Mouse (Mus musculus) kidney, adult 18-20 months (tissue): ENCODE results near the gene Fnbp1l.

ENCODE experiments used
- DNase-seq: peaks from one replicate; pipeline ENCODE4 v3.0.0; 2021

Fnbp1l gene

GRCm38 (mm10) chr3:122603229-122603628, 16.3 kb downstream of the Fnbp1l start:
- DNase-seq: no peak

GRCm38 (mm10) chr3:122602370-122602769, 17.1 kb downstream of the Fnbp1l start:
- no peak for DNase-seq

GRCm38 (mm10) chr3:122599291-122599690, 20.2 kb downstream of the Fnbp1l start:
- no peak for DNase-seq

GRCm38 (mm10) chr3:122590804-122591203, 28.7 kb downstream of the Fnbp1l start:
- DNase-seq: no peak

DNA sequence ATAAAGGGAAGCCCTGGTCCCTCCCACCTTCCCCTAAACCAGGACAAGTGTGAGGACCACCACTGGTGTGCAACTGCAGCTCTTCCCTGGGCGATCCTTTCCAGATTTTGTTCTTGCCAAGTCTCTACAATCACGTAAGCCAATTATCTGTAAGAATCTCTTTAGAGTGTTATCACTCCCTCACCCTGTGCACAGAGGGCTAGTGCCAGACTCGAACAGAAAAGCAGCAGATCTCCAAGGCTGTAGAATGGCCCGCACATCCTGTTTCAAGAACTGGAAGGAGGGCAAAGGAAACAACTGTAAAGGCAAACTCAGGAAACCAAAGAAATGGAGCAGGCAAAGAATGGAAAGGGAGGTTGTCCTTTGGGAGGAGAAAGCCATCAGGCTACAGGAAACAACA, 29.2 kb downstream of the Fnbp1l start:
- DNase-seq: no peak

DNA sequence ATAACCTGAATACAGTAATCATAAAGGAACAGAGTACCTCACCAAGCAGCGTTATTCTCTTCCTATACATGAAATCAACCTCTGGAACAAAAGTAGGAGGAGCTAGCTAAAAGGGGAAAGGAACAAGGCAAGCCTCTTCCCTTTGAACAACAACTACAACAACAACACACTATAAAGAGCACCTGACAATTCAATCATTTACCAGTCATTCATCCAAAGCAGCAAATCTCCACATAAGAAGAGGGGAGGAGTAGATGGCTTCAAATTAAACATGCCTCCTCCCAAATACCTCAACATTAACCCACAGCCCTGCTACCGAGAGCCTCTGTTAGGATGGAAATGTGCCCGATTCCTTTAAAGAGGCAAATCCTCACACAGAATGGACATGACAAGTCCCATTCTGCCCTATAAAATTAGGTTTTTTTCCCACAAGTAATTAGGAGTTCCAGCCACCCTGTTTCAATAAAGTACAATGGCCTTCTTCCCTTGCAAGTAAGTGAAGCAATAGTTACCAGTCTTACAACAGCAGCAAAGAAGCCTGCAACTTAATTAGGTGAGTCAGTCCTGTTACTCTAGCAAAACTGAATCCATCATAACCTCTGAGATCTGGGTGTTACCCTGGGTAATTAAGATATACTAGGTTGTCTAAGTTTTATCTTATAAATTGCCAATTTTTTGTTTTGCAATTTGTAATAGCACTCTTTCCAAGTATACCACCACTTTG, 32.4 kb downstream of the Fnbp1l start:
- no peak for DNase-seq

DNA sequence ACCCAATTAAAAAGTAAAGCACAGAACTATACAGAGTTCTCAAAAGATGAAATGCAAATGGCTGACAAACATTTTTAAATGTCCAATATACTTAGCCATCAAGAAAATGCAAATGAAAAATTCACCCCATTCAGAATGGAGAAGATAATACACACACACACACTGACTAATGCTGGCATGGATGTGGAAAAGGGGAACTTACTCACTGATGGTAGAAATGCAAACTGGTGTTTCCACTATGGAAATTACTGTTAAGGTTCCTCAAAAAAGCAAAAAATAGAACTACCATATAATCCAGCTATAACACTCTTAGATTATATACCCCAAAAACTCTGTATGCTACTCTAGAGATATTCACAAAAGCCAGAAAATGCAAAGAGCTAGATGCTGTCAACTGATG, 42.2 kb downstream of the Fnbp1l start:
- no peak for DNase-seq

GRCm38 (mm10) chr3:122574921-122575320, 44.6 kb downstream of the Fnbp1l start:
- no peak for DNase-seq

- no peak for DNase-seq
Observed at GRCm38 (mm10) chr3:122573426-122574286, 45.9 kb downstream of the Fnbp1l start.

DNA sequence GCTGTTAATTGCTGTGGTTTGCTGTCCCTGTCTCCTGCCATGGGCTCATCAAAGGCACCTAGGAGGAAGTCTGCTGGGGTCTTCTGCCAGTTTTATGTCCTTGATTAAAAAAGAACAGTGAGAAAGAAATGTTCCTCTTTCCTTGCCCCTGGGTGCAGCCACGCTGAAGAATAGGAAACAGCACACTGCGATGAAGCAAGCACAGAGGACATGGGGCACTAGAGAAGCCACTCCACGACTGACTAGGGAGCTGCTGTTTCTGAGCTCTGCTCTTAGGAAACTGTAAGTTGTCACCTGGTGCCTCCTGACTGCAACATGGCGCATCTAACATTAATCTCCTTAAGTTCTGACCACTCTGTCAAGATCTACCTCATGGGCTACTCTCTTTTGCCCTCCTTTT, 53.0 kb downstream of the Fnbp1l start:
- no peak for DNase-seq

- DNase-seq: no peak
Observed at GRCm38 (mm10) chr3:122566112-122566511, 53.4 kb downstream of the Fnbp1l start.

GRCm38 (mm10) chr3:122565285-122565684, 54.2 kb downstream of the Fnbp1l start:
- DNase-seq: no peak

- no peak for DNase-seq
Observed at GRCm38 (mm10) chr3:122557766-122558165, 61.7 kb downstream of the Fnbp1l start.

- DNase-seq: no peak
Observed at GRCm38 (mm10) chr3:122551174-122551573, 68.3 kb downstream of the Fnbp1l start.

DNA sequence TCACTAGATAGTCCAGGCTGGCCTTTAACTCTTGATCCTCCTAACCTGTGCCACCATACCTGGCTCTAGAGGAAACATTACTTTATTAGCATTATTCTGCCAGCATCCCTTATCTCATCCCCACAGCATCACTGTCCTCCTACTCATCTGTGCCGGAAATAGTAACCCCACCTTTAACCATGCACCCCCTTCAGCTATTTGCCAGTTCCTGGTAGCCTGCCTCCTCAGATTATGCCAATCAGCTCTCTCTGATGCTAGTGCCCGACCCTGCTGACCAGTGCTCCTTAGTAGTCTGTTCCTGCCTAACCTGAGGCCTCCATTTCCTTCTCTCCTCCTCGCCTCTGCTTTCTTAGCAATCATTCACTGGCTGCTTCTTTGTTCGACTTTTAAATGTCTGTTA, 72.0 kb downstream of the Fnbp1l start:
- DNase-seq: no peak

GRCm38 (mm10) chr3:122545346-122545745, 74.2 kb downstream of the Fnbp1l start:
- DNase-seq: no peak

DNA sequence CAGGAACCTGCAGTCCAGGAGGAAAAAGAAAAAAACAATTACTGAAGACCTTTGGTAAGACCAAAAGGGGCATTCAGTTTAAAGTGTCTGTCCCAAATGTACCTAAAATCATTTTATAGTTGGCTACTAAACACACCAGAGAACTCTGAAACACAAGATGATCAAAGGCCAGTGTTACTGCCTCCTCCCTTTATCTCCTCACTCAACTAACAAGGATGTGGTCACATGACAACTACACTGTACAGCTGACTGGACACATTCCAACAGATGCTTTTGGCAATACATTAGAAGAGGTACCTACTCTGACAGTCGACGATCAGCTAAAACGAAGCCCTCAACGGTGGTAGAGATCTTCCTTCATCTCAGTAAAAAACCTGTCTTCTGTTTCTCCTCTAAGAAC, 78.6 kb downstream of the Fnbp1l start:
- no peak for DNase-seq

- no peak for DNase-seq
Observed at GRCm38 (mm10) chr3:122539961-122540690, 79.4 kb downstream of the Fnbp1l start.

- DNase-seq: no peak
Observed at GRCm38 (mm10) chr3:122538851-122539250, 80.7 kb downstream of the Fnbp1l start.

DNA sequence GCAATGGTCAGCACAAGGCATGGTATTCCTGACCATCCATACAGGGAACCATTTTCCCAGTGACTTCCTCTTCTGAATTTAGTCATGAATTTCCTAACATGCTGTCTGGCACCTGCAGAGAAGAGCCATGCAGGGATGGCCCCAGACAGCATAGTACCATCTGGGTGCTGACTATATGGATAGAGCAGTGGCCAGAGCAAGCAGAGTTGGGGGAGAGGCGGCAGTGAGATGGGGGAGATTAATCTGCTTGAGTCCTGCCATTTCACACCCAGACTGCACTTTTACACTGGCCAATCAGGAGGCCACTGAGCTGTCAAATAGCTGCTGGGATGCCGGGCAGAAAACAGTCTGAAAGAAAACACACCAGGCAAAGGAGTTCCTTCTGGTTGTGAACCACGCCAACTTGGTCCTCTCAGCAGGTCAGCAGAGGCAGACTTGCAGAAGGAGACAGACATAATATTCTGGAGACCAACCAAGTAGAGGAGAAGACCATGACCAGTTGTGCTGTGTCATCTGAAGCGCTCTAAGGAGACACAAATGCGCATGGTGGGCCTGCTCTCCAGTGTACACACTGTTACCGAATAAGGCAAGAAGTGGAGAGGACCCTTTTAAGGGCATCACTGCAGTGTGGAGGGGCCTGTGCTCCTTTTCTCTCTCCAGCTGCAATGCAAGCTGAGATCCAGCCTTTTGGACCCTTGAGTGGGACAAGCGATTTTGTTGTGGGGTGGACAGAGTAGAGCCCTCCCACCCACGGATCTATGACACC, 83.4 kb downstream of the Fnbp1l start:
- DNase-seq: no peak

DNA sequence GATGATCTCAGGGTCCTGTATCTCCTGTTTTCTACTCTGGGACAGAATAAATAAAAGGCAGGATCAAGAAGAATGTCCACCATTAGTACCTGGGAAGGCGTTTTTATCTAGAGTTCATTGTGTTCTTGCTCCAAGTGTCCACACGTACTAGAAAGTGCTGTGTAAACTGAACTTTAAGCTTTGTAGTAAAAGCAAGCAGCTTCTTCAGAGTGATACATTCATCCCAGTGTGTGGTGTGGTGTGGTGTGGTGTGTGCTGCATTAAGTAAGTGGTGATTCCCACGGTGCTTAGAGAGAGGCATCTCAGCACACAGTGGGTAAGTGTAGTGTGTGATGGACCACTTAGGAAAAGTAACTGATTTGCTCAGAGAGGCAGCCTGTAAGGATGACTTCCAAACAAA, 91.0 kb downstream of the Fnbp1l start:
- DNase-seq: no peak

- no peak for DNase-seq
Observed at GRCm38 (mm10) chr3:122521294-122521693, 98.2 kb downstream of the Fnbp1l start.

DNA sequence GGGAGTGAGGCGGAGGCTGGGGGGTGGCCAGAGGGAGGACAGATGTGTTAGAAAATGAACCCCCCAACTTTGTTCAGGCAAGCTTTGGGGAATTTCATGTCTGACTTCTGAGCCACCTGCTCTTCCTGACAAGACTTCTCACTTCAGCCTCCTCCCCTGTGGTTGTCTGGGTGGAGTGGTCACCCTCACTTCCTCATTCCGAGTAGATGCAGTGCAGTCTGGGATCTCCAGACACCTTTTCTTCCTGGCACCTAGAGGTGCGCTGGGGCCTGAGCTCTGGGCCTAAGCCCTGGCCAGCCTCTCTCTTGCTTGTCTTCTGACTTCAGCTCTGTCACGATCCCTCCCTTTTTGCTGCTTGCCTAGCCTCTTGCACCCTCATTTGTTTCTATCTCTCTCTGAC, 98.6 kb downstream of the Fnbp1l start:
- no peak for DNase-seq
